Mouse (Mus musculus) layer of hippocampus, postnatal 25 days (tissue): Measurements from ENCODE around the gene Tollip. TPM values are rescaled to one million over a fixed set of nuclear protein-coding genes. Genes with fewer than 3 reads are reported as not detected.

ENCODE experiments used
- DNase-seq, 2 experiments: peaks; one replicate each; pipeline ENCODE4 v3.0.0; 2022; ENCODE audit warnings: mixed read lengths in 2 of 2, low spot score in 1 of 2; ENCODE audit errors: extremely low spot score in 1 of 2
- total RNA-seq, 2 experiments: library from RNA; stranded (reverse); gene quantifications; 2 replicates each; pipeline ENCODE4 v1.2.3; 2021

Gene Tollip
- total RNA-seq, result 100 to 1,000 TPM; 126 to 131 TPM

GRCm38 (mm10) chr7:141918407-141918806, at the start of gene Tollip:
Gene Tollip (minus strand): TSS chr7:141918507.
- no peak for DNase-seq

- no peak for DNase-seq
These were observed 48.0 kb upstream of the Tollip start for GRCm38 (mm10) chr7:141966281-141966680.

GRCm38 (mm10) chr7:141962521-141962920, 44.2 kb upstream of the Tollip start:
- no peak for DNase-seq

GRCm38 (mm10) chr7:141961491-141961890, 43.2 kb upstream of the Tollip start:
- no peak for DNase-seq

- DNase-seq, result no peak
These were observed 42.6 kb upstream of the Tollip start for GRCm38 (mm10) chr7:141960926-141961325.

GRCm38 (mm10) chr7:141959133-141959532, 40.8 kb upstream of the Tollip start:
- no peak for DNase-seq

- no peak for DNase-seq
These were observed 39.9 kb upstream of the Tollip start for GRCm38 (mm10) chr7:141958211-141958610.

GRCm38 (mm10) chr7:141957524-141958051, 39.3 kb upstream of the Tollip start:
- no peak for DNase-seq

- no peak for DNase-seq
These were observed 37.9 kb upstream of the Tollip start for GRCm38 (mm10) chr7:141956174-141956566.

GRCm38 (mm10) chr7:141955565-141956173, 37.4 kb upstream of the Tollip start:
- DNase-seq, result no peak

- DNase-seq, result no peak
These were observed 35.3 kb upstream of the Tollip start for GRCm38 (mm10) chr7:141953616-141954015.

- DNase-seq, result no peak
These were observed 34.6 kb upstream of the Tollip start for GRCm38 (mm10) chr7:141952920-141953319.

GRCm38 (mm10) chr7:141951821-141952220, 33.5 kb upstream of the Tollip start:
- DNase-seq, result no peak

GRCm38 (mm10) chr7:141950104-141951013, 32.1 kb upstream of the Tollip start:
- DNase-seq, result no peak

- no peak for DNase-seq
These were observed 31.4 kb upstream of the Tollip start for GRCm38 (mm10) chr7:141949799-141950103.

GRCm38 (mm10) chr7:141948906-141949798, 30.8 kb upstream of the Tollip start, which contains the start of gene Brsk2:
Gene Brsk2 (plus strand): TSS chr7:141949751.
- peak; percentile 96 to 97 for DNase-seq

GRCm38 (mm10) chr7:141948045-141948444, 29.7 kb upstream of the Tollip start:
- no peak for DNase-seq

- DNase-seq, result no peak
These were observed 29.2 kb upstream of the Tollip start for GRCm38 (mm10) chr7:141947512-141947911.

- DNase-seq, result peak; percentile 49 to 58
These were observed 27.6 kb upstream of the Tollip start for GRCm38 (mm10) chr7:141945927-141946326.

GRCm38 (mm10) chr7:141943444-141943843, 25.1 kb upstream of the Tollip start:
- DNase-seq, result no peak

GRCm38 (mm10) chr7:141934951-141935350, 16.6 kb upstream of the Tollip start:
- no peak for DNase-seq
